Mouse (Mus musculus) heart, embryonic 10.5 days (tissue): ENCODE results near the gene Psmb11. TPM values are rescaled to one million over a fixed set of nuclear protein-coding genes. Genes with fewer than 3 reads are reported as not detected.

Source experiments
- microRNA counts: library from miRNA; unstranded; fragments of <30 nt; microRNA quantifications from one replicate; lab custom pipeline; 2017
- microRNA-seq: library from miRNA; unstranded; fragments of <30 nt; microRNA quantifications from one replicate; pipeline ENCODE4, GENCODE M21; 2017
- polyA plus RNA-seq: library from polyadenylated mRNA; unstranded; fragments of >200 nt; fragmentation: Nextera tagmentation; extraction: Ambion mirVana; gene quantifications from 2 replicates; pipeline ENCODE4 v1.2.1, GENCODE M21; 2016

Psmb11 gene
- polyA plus RNA-seq, 1 experiment from 2014 or later: not detected

MicroRNAs within 50 kb of the gene (microRNA counts, 519-probe panel; counts per million panel counts)
- microRNA mmu-miR-686 (lab: Ali Mortazavi, UCI): not detected

Small RNA genes lying within 50 kb of the gene (microRNA-seq; reads per million reads assigned to microRNA genes)
- gene Mir686 (not detected), gene Mir6948 (not detected)

Other genes starting within 250 kb of the Psmb11 start
- gene Slc7a7, start 203.7 kb upstream of the Psmb11 start, polyA plus RNA-seq: 6.2 and 8.4 TPM in 2 replicates
- 222 and 228 TPM in 2 replicates for gene Mrpl52, start 194.5 kb upstream of the Psmb11 start, polyA plus RNA-seq
- gene Mmp14, start 189.8 kb upstream of the Psmb11 start, polyA plus RNA-seq: 80.3 and 108 TPM in 2 replicates
- gene Lrp10, start 157.3 kb upstream of the Psmb11 start, polyA plus RNA-seq: 44.8 and 51.0 TPM in 2 replicates
- gene Rem2, start 145.3 kb upstream of the Psmb11 start, polyA plus RNA-seq: 2.4 and 3.8 TPM in 2 replicates
- 86.2 and 103 TPM in 2 replicates for gene Prmt5, start 103.9 kb upstream of the Psmb11 start, polyA plus RNA-seq
- gene Haus4, start 66.8 kb upstream of the Psmb11 start, polyA plus RNA-seq: 50.2 and 52.9 TPM in 2 replicates
- gene Ajuba, start 43.9 kb upstream of the Psmb11 start, polyA plus RNA-seq: 43.0 and 62.5 TPM in 2 replicates
- gene 4931414P19Rik, start 15.4 kb upstream of the Psmb11 start, polyA plus RNA-seq: 7.7 and 8.3 TPM in 2 replicates
- gene Psmb5, start 3.4 kb upstream of the Psmb11 start, polyA plus RNA-seq: 392 and 455 TPM in 2 replicates
- gene Gm17606, start 19.5 kb downstream of the Psmb11 start, polyA plus RNA-seq: not detected in 2 replicates
- 2.5 and 4.4 TPM in 2 replicates for gene Cdh24, start 19.9 kb downstream of the Psmb11 start, polyA plus RNA-seq
- gene 1700123O20Rik, start 64.8 kb downstream of the Psmb11 start, polyA plus RNA-seq: 64.6 and 79.7 TPM in 2 replicates
- gene Acin1, start 65.5 kb downstream of the Psmb11 start, polyA plus RNA-seq: 80.3 and 110 TPM in 2 replicates
- 0.10 and 0.38 TPM in 2 replicates for gene Gm29776, start 77.4 kb downstream of the Psmb11 start, polyA plus RNA-seq
- not detected in 2 replicates for gene Cebpe, start 90.7 kb downstream of the Psmb11 start, polyA plus RNA-seq
- gene Slc7a8, start 160.5 kb downstream of the Psmb11 start, polyA plus RNA-seq: 2.4 and 2.7 TPM in 2 replicates
- not detected in 2 replicates for gene Rnf212b, start 192.7 kb downstream of the Psmb11 start, polyA plus RNA-seq
- 10.3 and 11.0 TPM in 2 replicates for gene Homez, start 249.5 kb downstream of the Psmb11 start, polyA plus RNA-seq